Mouse (Mus musculus) CD4-positive helper T cell, adult 2 months (primary cell): ENCODE measurements around the gene Hip1.

Source experiments
- DNase-seq: peaks from one replicate; pipeline ENCODE4 v3.0.0-alpha.2; 2012; ENCODE audit warnings: low read depth, missing footprints, low spot score

The Hip1 gene

DNA sequence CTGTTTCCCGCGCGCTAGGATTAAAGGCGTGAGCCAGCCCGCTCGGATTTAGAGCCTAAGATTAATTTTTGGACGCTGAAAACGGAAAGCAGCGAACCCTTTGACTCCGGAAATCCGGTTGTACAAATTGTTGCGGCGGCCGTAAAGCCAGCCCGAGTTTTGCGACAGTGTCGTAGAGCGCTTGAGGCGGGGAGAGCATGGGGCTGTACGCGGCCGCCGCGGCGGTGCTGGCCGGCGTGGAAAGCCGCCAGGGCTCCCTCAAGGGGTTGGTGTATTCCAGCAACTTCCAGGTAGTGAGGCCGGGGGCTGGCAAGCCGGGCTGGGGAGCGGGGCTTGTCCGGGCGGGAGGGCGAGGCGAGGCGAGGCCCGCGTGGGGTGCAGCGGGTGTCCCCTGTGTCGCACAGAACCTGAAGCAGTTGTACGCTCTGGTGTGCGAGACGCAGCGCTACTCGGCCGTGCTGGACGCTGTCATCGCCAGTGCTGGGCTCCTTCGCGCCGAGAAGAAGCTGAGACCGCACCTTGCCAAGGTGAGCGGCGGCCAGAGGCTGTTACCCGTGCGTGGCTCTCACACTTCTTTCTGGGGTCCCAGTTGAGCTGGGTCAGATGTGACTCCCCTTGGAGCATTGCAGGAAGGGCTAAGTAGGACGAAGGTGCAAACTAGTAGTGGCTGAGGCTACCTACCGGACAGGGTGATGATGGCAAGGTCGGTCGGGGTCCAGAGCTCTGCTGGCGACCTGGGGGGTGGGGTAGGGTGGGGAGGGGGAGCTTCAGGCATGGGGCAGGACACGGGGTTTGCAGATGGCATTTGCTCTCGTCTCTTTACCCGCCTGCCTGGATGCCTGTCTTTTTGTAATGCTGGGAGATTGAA is 174.9 kb downstream of the Hip1 start, which contains the start of gene Nsun5:
Nsun5 (plus strand) TSS at position 167 of the 868 bp plus-strand sequence.
- DNase-seq, result peak; percentile 96

GRCm38 (mm10) chr5:135369196-135369595 is 175.7 kb downstream of the Hip1 start:
- peak; percentile 28 for DNase-seq

GRCm38 (mm10) chr5:135368312-135368711 is 176.6 kb downstream of the Hip1 start:
- DNase-seq, result no peak

DNA sequence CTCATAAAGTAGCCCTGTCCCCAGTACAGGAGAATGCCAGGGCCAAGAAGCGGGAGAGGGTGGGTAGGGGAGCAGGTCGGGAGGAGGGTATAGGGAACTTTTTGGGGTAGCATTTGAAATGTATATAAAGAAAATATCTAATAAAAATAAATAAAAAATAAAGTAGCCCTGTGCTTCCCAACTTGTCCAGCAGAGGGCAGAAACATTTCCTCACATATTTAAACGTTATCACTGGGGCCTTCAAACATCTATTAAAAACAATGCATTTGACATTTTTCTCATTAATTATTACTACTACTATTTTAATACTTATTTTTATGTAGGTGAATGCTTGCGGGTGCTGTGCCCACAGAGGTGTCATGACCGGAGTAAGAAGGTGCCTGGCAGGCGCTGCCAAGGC is 177.1 kb downstream of the Hip1 start:
- DNase-seq, result peak; percentile 40

GRCm38 (mm10) chr5:135363540-135363939 is 181.4 kb downstream of the Hip1 start:
- peak; percentile 21 for DNase-seq

DNA sequence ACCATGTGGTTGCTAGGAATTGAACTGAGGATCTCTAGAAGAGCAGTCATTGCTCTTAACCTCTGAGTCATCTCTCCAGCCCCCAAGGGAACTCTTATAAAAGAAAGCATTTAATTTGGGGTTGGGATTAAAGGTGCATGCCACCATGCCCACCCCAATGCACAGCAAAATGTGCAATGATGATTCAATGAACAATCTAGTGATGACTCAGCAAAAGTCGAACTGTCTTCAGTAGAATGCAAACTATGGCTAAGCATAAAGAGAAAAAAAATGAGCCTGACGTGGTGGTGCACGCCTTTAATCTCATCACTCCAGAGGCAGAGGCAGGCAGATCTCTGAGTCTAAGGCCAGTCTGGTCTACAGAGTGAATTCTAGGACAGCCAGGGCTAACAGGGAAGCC is 182.3 kb downstream of the Hip1 start:
- DNase-seq, result no peak

GRCm38 (mm10) chr5:135359772-135360171 is 185.1 kb downstream of the Hip1 start:
- no peak for DNase-seq

- DNase-seq, result no peak
Observed at GRCm38 (mm10) chr5:135357556-135357955, 187.4 kb downstream of the Hip1 start.
